Mouse (Mus musculus) thymus, postnatal 36 days (tissue): Measurements from ENCODE around the gene Ormdl2.
A peak's percentile ranks its signal among the peaks of the same experiment; 100 is the strongest.
"Not testable (repeated sequence)": the region's sequence is repeated elsewhere in the genome, so short reads cannot be mapped to it uniquely, and the experiment has no call there.

Source experiments
- DNase-seq, 2 experiments: peaks; one replicate each; pipeline ENCODE4 v3.0.0; 2022; ENCODE audit warnings: mixed read lengths in 2 of 2

Gene Ormdl2

DNA sequence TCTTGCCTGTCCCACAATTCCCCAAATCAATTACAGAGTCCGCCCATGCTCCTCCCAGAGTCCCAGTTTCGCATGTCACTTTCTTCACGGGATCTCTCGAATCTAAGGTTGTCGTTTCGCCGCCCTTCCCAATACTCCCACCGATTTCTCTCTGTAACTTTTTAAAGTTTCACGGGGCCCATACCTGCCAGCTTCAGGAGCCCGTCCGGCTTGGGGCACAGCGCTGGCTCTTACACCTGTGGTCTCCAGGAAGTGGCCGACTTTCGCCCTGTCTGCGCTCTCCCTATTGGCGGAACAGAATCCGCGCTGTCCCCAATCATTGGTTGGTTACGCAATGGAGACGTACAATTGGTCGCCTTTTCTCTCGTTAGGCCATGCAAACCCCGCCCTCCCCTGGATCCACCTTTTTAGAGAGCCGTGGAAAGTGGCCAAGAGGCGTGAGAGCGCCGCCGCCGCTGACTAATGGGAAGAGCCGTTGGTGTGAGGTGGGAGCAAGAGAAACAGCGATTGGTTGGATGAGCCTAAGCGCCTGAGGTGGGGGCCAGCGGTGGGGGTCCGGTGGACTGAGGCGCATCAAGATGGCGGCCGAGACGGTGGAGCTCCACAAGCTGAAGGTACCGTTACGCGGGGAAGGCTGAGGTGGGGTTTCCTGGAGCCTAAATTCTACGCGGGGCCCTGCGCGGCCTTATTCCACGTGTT lies at the start of gene Ormdl2:
TSS of gene Ormdl2 (minus strand) at position 288 of the 699 bp plus-strand sequence.
- peak; percentile 93 to 95 for DNase-seq

- no peak for DNase-seq
These were observed 48.9 kb upstream of the Ormdl2 start for GRCm38 (mm10) chr10:128870341-128870740.

- DNase-seq = no peak
These were observed 45.1 kb upstream of the Ormdl2 start for GRCm38 (mm10) chr10:128866518-128866917.

GRCm38 (mm10) chr10:128866042-128866441 lies 44.6 kb upstream of the Ormdl2 start:
- DNase-seq = no peak

GRCm38 (mm10) chr10:128861176-128861575 lies 39.7 kb upstream of the Ormdl2 start:
- no peak for DNase-seq

DNA sequence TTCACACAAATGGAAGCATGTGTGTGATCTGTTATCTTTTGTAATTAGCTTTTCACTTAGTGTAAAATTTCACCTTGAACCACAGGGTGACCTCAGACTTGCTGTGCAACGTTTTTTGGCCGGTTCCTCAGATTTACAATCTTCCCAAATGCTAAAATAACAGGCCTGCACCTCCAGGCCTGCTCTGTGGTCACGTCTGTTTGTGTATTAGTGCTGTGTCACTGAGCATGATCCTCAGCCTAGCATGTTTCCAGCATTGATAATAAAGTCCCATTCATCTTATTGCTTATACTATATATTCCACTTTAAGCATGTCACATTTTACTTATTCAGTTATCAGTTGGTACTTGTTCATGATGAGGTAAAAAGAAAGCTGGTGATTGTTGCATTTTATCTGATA lies 28.9 kb upstream of the Ormdl2 start:
- no peak for DNase-seq

GRCm38 (mm10) chr10:128848426-128848825 lies 27.0 kb upstream of the Ormdl2 start:
- no peak for DNase-seq

- no peak for DNase-seq
These were observed 25.2 kb upstream of the Ormdl2 start for GRCm38 (mm10) chr10:128846664-128847063.

DNA sequence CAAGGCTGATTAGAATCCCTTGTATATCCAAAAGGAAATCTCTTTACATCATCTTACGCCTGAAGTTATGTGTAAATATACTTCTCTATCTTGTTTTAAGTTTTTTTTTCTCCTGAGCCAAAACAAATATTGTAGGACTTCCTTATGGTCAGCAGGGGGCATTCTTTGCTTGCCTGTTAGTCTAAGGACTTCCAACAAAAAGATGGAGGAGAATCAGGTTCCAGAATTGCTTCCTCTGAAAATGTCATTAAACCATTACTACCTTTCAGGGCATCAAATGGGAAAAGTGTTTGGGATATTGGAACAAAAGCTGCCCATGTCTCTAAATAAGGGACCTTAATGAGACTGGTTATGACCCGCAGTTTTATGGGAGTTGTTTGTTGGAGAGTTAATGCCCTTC lies 24.1 kb upstream of the Ormdl2 start:
- no peak for DNase-seq

DNA sequence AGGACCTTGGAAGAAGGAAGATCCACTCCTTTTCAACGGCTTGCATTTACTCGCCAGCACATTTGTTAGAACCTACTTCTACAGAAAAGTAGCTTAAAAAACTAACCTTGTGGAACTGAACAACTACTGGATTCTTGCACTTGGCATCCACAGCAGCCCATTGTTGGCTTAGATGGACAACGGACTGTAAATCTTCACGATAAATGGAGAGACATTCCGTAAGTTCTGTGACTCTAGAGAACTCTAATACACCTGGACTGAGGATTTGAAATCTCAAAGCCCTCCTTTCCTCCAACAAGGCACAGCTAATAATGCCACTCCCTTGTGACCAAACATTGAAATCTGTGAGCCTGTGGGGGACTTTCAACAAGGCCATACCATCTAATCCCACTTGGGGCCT lies 21.8 kb upstream of the Ormdl2 start:
- DNase-seq = no peak

DNA sequence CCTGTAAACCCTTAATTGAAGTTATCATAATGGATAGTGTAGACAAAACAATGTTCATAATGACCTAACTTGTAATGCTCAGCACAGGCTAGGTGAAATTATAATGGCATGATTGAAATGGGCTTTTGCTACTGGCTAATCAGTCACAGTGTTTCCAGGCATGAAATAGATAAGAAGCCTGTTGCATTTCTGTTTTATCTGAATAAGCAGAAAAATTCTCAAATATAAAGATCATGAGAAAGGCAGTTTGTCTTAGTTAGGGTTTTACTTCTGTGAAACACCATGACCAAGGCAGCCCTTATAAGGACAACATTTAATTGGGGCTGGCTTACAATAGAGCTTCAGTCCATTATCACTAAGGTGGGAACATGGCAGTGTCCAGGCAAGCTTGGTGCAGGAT lies 19.2 kb upstream of the Ormdl2 start:
- no peak for DNase-seq

DNA sequence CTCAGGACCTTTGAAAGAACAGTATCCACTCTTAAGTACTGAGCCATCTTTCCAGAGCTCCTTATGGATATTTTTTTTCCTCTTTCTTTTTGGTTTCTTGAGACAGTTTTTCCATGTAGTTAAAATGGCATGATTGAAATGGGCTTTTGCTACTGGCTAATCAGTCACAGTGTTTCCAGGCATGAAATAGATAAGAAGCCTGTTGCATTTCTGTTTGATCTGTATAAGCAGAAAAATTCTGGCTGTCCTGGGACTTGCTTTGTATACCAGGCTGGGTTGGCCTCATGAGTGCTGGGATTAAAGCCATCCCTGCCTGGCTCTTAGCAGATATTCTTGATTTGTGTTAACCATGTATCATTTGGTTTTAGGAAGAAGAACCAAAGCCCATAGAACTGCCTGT lies 18.0 kb upstream of the Ormdl2 start:
- no peak for DNase-seq

GRCm38 (mm10) chr10:128837400-128837799 lies 16.0 kb upstream of the Ormdl2 start:
- DNase-seq = no peak

- DNase-seq = peak in 1 of 2 experiments; percentile 44
These were observed 2.4 kb upstream of the Ormdl2 start for GRCm38 (mm10) chr10:128823821-128824220.

GRCm38 (mm10) chr10:128823087-128823486 lies 1.6 kb upstream of the Ormdl2 start:
- not testable (repeated sequence) for DNase-seq

DNA sequence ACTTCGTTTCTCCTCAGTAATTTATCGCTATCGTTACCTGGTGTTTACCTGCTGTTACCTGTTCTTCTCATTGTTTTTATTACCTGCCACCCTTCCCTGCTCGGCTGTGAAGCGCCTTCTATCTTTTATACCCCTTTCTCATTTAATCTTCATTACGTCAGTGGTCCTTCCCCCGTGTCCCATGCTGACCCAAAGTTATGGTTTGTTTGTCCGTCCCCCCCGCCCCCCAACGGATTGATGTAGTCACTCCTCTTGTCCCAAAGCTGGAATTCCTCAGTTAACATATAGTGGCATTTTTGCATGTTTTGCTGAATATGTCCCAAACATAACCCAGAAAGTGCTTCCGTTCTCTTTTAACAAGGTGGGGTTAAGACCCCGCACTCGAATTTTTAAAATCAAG lies 690 bp upstream of the Ormdl2 start:
- DNase-seq = no peak

GRCm38 (mm10) chr10:128820217-128820616 lies 1.2 kb downstream of the Ormdl2 start:
- DNase-seq = no peak

GRCm38 (mm10) chr10:128817033-128817432 lies 4.4 kb downstream of the Ormdl2 start, which contains the start of gene Sarnp:
TSS of gene Sarnp (plus strand) at chr10:128817333.
- DNase-seq = no peak

GRCm38 (mm10) chr10:128807018-128807417 lies 14.4 kb downstream of the Ormdl2 start:
- DNase-seq = no peak

- peak in 1 of 2 experiments; percentile 24 for DNase-seq
These were observed 15.4 kb downstream of the Ormdl2 start for GRCm38 (mm10) chr10:128806086-128806485.

GRCm38 (mm10) chr10:128805092-128806000 lies 16.1 kb downstream of the Ormdl2 start:
- peak; percentile 95 to 97 for DNase-seq

GRCm38 (mm10) chr10:128804271-128805091 lies 17.0 kb downstream of the Ormdl2 start, which contains the start of gene Tmem198b:
TSS of gene Tmem198b (minus strand) at chr10:128804370.
- DNase-seq = peak; percentile 59 to 60

DNA sequence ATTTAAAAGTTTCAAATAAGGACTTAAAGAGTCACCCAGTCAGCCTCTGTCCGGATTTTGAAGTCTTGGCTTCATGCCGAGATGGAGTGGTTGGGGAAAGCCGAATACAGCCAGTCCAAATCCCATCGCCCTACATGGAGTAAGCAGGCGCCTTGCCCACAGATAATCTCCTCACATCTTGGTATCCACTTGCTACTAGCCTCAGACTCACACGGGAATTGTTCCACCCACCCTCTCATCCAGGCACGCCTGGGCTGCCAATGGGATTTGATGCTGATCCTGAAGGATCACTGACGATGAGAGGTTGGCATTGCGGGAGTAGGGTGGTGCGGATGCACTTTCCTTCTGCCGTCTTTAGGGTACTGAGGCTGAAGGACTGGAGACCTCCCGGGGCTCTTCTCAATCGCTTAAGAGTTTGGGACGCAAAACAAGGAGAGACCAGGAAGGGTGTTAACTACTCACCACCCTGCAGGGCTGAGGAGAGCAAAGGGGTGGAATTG lies 17.6 kb downstream of the Ormdl2 start, which contains the start of gene Dnajc14:
TSS of gene Dnajc14 (plus strand) at position 292 of the 500 bp plus-strand sequence.
- DNase-seq = peak in 1 of 2 experiments; percentile 38
